Comparison of ENCODE assay signal across 9 mouse cellular contexts in genomic region chr8:3411901-3412301, GRCm38 (mm10). TPM values are rescaled to one million over a fixed set of nuclear protein-coding genes. Genes with fewer than 3 reads are reported as not detected.
DNase-seq lines count a peak whose midpoint lies in the region; ATAC-seq and TF ChIP-seq lines count a peak whose summit lies in the region.
"Had no signal": no experiment of that assay in that cellular context is flagged by ENCODE, and none has a peak within 500 bp of the region (broad histone marks: within the 10 kb centered on the region; RNA-seq: fewer than 3 reads in every experiment).

No protein-coding gene starts in this region.

- H3K4me3 ChIP-seq in kidney, adult 2 months (ENCODE audit: insufficient read depth, low read depth, low read length), result no peak overlapping the region
- no peak overlapping the region for H3K4me3 ChIP-seq in small intestine, adult 2 months (ENCODE audit: low read depth, low read length)
- H3K4me3 ChIP-seq in midbrain, embryonic 13.5 days (replicated peaks), result no peak overlapping the region
- H3K4me3 ChIP-seq: neural tube, embryonic 12.5 days had no signal

- no peaks in the 10 kb centered on the region for H3K9me3 ChIP-seq in midbrain, embryonic 13.5 days
- H3K9me3 ChIP-seq: neural tube, embryonic 12.5 days had no signal

- no peak for ATAC-seq in frontal cortex, adult (ENCODE audit: low TSS enrichment)
- no peak for ATAC-seq in midbrain, embryonic 13.5 days

- no peaks in the 10 kb centered on the region for H3K27me3 ChIP-seq in kidney, adult 2 months (replicated peaks; ENCODE audit: control insufficient read depth, insufficient read depth, low read length)
- no peaks in the 10 kb centered on the region for H3K27me3 ChIP-seq in small intestine, adult 2 months (ENCODE audit: control insufficient read depth, insufficient read depth, low read length)
- no peaks in the 10 kb centered on the region for H3K27me3 ChIP-seq in midbrain, embryonic 13.5 days
- H3K27me3 ChIP-seq: neural tube, embryonic 12.5 days had no signal

- H3K27ac ChIP-seq in kidney, adult 2 months (ENCODE audit: insufficient read depth, low read depth, low read length), result peak overlapping the region; percentile 59
- H3K27ac ChIP-seq in small intestine, adult 2 months (ENCODE audit: insufficient read depth, low read depth, low read length), result peak overlapping the region; percentile 82
- H3K27ac ChIP-seq in midbrain, embryonic 13.5 days, result no peak overlapping the region
- H3K27ac ChIP-seq: neural tube, embryonic 12.5 days had no signal

- peak; percentile 71 for DNase-seq in kidney, adult 2 months
- no peak for DNase-seq in kidney, postnatal 10 days
- peak; percentile 78 for DNase-seq in c-Kit-positive CD71-positive TER-119-negative erythroid progenitor cells, embryonic 14.5 days (ENCODE audit: low read depth)
- peak; percentile 21 for DNase-seq in kidney, postnatal 14 days
- DNase-seq in testis, postnatal 10 days (ENCODE audit: low spot score), result no peak

- peaks cover 10% of the 10 kb centered on the region for H3K4me1 ChIP-seq in kidney, adult 2 months (ENCODE audit: control insufficient read depth, insufficient read depth, low read length)
- H3K4me1 ChIP-seq in small intestine, adult 2 months (ENCODE audit: control insufficient read depth, insufficient read depth, insufficient read length, low read length), result peaks cover 21% of the 10 kb centered on the region
- peaks cover 36% of the 10 kb centered on the region for H3K4me1 ChIP-seq in midbrain, embryonic 13.5 days (replicated peaks)

- no peak for TF ChIP-seq CTCF in kidney, adult 2 months (conservative IDR thresholded peaks at IDR 0.05; ENCODE audit: insufficient read depth, insufficient read length, low read depth, low read length)
- no peak for TF ChIP-seq CTCF in small intestine, adult 2 months (IDR thresholded peaks at IDR 0.05; ENCODE audit: extremely low read depth, insufficient read length, insufficient replicate concordance, low read depth, low read length)

- no peak overlapping the region for H3K4me2 ChIP-seq in midbrain, embryonic 13.5 days (replicated peaks)
- H3K4me2 ChIP-seq: neural tube, embryonic 12.5 days had no signal

- TF ChIP-seq POLR2A in kidney, adult 2 months (IDR thresholded peaks at IDR 0.05; ENCODE audit: low read depth, low read length), result no peak
- no peak for TF ChIP-seq POLR2A in small intestine, adult 2 months (IDR thresholded peaks at IDR 0.05; ENCODE audit: low read depth, low read length)

- whole genome bisulfite sequencing in kidney, adult 2 months, result 46% methylated on average over 7 of the region's 7 CpGs
- WGBS in small intestine, adult 2 months, result 24% methylated on average over 7 of the region's 7 CpGs
- 92% methylated on average over 7 of the region's 7 CpGs for WGBS in midbrain, embryonic 13.5 days

- H3K9ac ChIP-seq in midbrain, embryonic 13.5 days (replicated peaks), result no peak overlapping the region
- H3K9ac ChIP-seq: neural tube, embryonic 12.5 days had no signal

- H3K36me3 ChIP-seq in kidney, adult 2 months (ENCODE audit: control insufficient read depth, insufficient read depth, low read length), result no peaks in the 10 kb centered on the region
- H3K36me3 ChIP-seq in small intestine, adult 2 months (ENCODE audit: control insufficient read depth, insufficient read depth, low read length), result peaks cover 1% of the 10 kb centered on the region; the same call in 1 of the 2 replicates
- H3K36me3 ChIP-seq in midbrain, embryonic 13.5 days, result no peaks in the 10 kb centered on the region
- H3K36me3 ChIP-seq: neural tube, embryonic 12.5 days had no signal

RNA-seq across cellular contexts. Expression of gene Arhgef18, which starts 19.1 kb away (rescaled TPM):
- 37.9 and 38.9 TPM in 2 replicates for polyA plus RNA-seq in kidney, adult 2 months (2012; rRNA removed)
- polyA plus RNA-seq in small intestine, adult 2 months (2012; rRNA removed), result 32.4 and 43.1 TPM in 2 replicates
- 10.4 and 12.5 TPM in 2 replicates for polyA plus RNA-seq in midbrain, embryonic 13.5 days (2015; fragmentation: Nextera tagmentation; extraction: Ambion mirVana)

RNA-seq across cellular contexts. Expression of gene Pex11g, which starts 55.6 kb away (rescaled TPM):
- polyA plus RNA-seq in kidney, adult 2 months (2012; rRNA removed), result 15.1 and 15.5 TPM in 2 replicates
- 9.6 and 13.0 TPM in 2 replicates for polyA plus RNA-seq in small intestine, adult 2 months (2012; rRNA removed)
- polyA plus RNA-seq in midbrain, embryonic 13.5 days (2015; fragmentation: Nextera tagmentation; extraction: Ambion mirVana), result 4.4 and 5.3 TPM in 2 replicates

RNA-seq across cellular contexts. Expression of gene A430078G23Rik, which starts 58.7 kb away (rescaled TPM):
- polyA plus RNA-seq in kidney, adult 2 months (2012; rRNA removed), result 0.12 and 1.1 TPM in 2 replicates
- polyA plus RNA-seq in small intestine, adult 2 months (2012; rRNA removed), result 0.69 and 0.80 TPM in 2 replicates
- polyA plus RNA-seq in midbrain, embryonic 13.5 days (2015; fragmentation: Nextera tagmentation; extraction: Ambion mirVana), result not detected in 2 replicates

RNA-seq across cellular contexts. Expression of gene Tex45, which starts 58.8 kb away (rescaled TPM):
- 0.05 and 0.11 TPM in 2 replicates for polyA plus RNA-seq in kidney, adult 2 months (2012; rRNA removed)
- 0.08 and 0.11 TPM in 2 replicates for polyA plus RNA-seq in small intestine, adult 2 months (2012; rRNA removed)
- polyA plus RNA-seq in midbrain, embryonic 13.5 days (2015; fragmentation: Nextera tagmentation; extraction: Ambion mirVana), result 0.17 and 0.23 TPM in 2 replicates
- polyA plus RNA-seq: neural tube, embryonic 12.5 days had no signal

Comparison
In these comparisons a context has a peak if more than half of its experiments do, and no peak if none do; other contexts are left out.
1. DNase-seq: peak in kidney, adult 2 months (single experiment), c-Kit-positive CD71-positive TER-119-negative erythroid progenitor cells, embryonic 14.5 days (single experiment) and kidney, postnatal 14 days (single experiment); none in kidney, postnatal 10 days (single experiment) and testis, postnatal 10 days (single experiment).